Mouse (Mus musculus): ENCODE measurements around the gene Cdk5. TPM values are rescaled to one million over a fixed set of nuclear protein-coding genes. Genes with fewer than 3 reads are reported as not detected.

Gene Cdk5
- polyA plus RNA-seq, 2 experiments = 51.7 to 127 TPM

DNA sequence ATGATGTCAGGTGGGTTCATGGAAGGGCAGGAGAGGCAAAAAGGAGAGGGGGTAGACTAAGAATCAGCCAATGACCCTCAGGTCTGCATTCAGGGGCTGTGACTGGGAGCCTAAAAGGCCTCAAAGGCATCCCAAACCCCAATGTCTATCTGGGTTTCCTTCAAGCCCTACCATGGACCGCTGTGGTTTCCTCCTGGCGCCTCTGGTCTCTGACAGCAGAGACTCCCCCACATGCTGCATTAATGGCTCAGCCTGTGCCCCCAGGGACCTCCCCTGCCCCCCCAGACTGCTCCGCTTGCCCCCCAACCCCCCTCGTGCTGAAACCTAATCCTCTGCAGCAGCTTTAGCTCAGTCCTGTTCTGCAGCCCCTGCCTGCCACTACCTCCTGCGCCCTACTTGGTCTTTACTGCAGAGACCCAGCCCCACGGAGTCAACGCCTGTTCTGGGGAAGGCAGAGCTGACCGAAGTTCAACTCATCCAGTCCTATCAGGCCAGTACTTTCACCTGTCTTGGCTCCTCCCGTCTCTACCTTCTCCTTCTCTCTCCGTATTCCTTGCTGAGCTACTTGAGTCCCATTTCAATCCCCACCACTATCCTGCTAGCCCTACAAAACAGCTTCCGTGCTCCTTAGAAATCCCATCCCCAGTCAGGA is 10.2 kb downstream of the Cdk5 start, which contains the start of gene Asic3:
TSS of gene Asic3 (plus strand) at position 351 of the 652 bp plus-strand sequence.
- no peak for TF ChIP-seq POLR2A (IDR thresholded peaks at IDR 0.05; ENCODE audit: borderline replicate concordance, extremely low read depth, insufficient read depth, insufficient read length)
- Histone ChIP-seq H3K36me3 (ENCODE audit: control insufficient read depth, insufficient read depth, low read length) (peaks cover 6% of the 10 kb centered on the region; the same call in 1 of the 2 replicates), H3K4me1 (ENCODE audit: control insufficient read depth, insufficient read depth, low read length) (peaks cover 12% of the 10 kb centered on the region), H3K27ac (replicated peaks; ENCODE audit: low read depth, low read length) (no peak within 1 kb of the TSS), H3K9me3 (ENCODE audit: control insufficient read depth, low read length) (no peaks in the 10 kb centered on the region), H3K4me3 (replicated peaks; ENCODE audit: low read length) (no peak within 1 kb of the TSS), H3K27me3 (ENCODE audit: control insufficient read depth, insufficient read depth, low read length) (no peaks in the 10 kb centered on the region), H3K9ac (ENCODE audit: low read depth, low read length, severe bottlenecking) (no peak within 1 kb of the TSS), H3K4me2 (replicated peaks; ENCODE audit: low read depth, low read length, severe bottlenecking) (0 out of 2 replicates have a peak within 1 kb of the TSS, but pooled peaks have one; percentile 11)
- 27% methylated on average over 11 of the region's 11 CpGs for WGBS
- ATAC-seq (ENCODE audit: low FRiP score, low read depth) (no peak), DNase-seq (ENCODE audit: low spot score) (no peak)

GRCm38 (mm10) chr5:24412063-24412462 is 11.3 kb downstream of the Cdk5 start:
- H3K4me2 ChIP-seq (replicated peaks; ENCODE audit: low read depth, low read length, severe bottlenecking) = no peak overlapping the region
- 82% methylated on average over 2 of the region's 2 CpGs for WGBS
- no peak for ATAC-seq (ENCODE audit: low FRiP score, low read depth)
- no peak overlapping the region for H3K27ac ChIP-seq (replicated peaks; ENCODE audit: low read depth, low read length)
- peaks cover 11% of the 10 kb centered on the region for H3K36me3 ChIP-seq (ENCODE audit: control insufficient read depth, insufficient read depth, low read length)
- H3K27me3 ChIP-seq (ENCODE audit: control insufficient read depth, insufficient read depth, low read length) = no peaks in the 10 kb centered on the region
- H3K4me3 ChIP-seq (replicated peaks; ENCODE audit: low read length) = no peak overlapping the region
- DNase-seq (ENCODE audit: low spot score) = no peak
- TF ChIP-seq POLR2A (IDR thresholded peaks at IDR 0.05; ENCODE audit: borderline replicate concordance, extremely low read depth, insufficient read depth, insufficient read length) = no peak
- peaks cover 12% of the 10 kb centered on the region for H3K4me1 ChIP-seq (ENCODE audit: control insufficient read depth, insufficient read depth, low read length)
- no peak overlapping the region for H3K9ac ChIP-seq (ENCODE audit: low read depth, low read length, severe bottlenecking)
- no peaks in the 10 kb centered on the region for H3K9me3 ChIP-seq (ENCODE audit: control insufficient read depth, low read length)

GRCm38 (mm10) chr5:24409466-24409865 is 13.9 kb downstream of the Cdk5 start:
- DNase-seq (ENCODE audit: low spot score) (no peak), ATAC-seq (ENCODE audit: low FRiP score, low read depth) (no peak)
- Histone ChIP-seq H3K36me3 (ENCODE audit: control insufficient read depth, insufficient read depth, low read length) (peaks cover 25% of the 10 kb centered on the region), H3K4me1 (ENCODE audit: control insufficient read depth, insufficient read depth, low read length) (peaks cover 12% of the 10 kb centered on the region), H3K9me3 (ENCODE audit: control insufficient read depth, low read length) (no peaks in the 10 kb centered on the region), H3K27ac (replicated peaks; ENCODE audit: low read depth, low read length) (no peak overlapping the region), H3K4me2 (replicated peaks; ENCODE audit: low read depth, low read length, severe bottlenecking) (no peak overlapping the region), H3K4me3 (replicated peaks; ENCODE audit: low read length) (no peak overlapping the region), H3K27me3 (ENCODE audit: control insufficient read depth, insufficient read depth, low read length) (no peaks in the 10 kb centered on the region), H3K9ac (ENCODE audit: low read depth, low read length, severe bottlenecking) (no peak overlapping the region)
- TF ChIP-seq POLR2A (IDR thresholded peaks at IDR 0.05; ENCODE audit: borderline replicate concordance, extremely low read depth, insufficient read depth, insufficient read length) = no peak
- 92% methylated on average over 2 of the region's 2 CpGs for whole genome bisulfite sequencing

DNA sequence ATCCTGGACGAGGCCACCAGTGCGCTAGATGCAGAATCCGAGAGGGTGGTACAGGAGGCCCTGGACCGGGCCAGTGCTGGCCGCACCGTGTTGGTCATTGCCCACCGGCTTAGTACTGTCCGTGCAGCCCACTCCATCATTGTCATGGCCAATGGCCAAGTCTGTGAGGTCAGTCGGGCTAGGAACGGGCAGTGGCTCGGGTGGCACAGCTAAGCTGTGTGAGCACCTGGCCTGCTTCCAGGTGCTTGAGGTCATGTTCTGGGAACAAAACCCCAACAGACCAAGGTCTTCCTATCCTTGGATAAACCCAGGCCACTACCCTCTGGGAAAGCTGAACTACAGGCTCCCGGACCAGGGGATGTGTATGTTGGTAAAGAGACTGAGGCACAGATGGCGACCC is 14.7 kb downstream of the Cdk5 start:
- H3K27me3 ChIP-seq (ENCODE audit: control insufficient read depth, insufficient read depth, low read length) = no peaks in the 10 kb centered on the region
- ATAC-seq (ENCODE audit: low FRiP score, low read depth) = no peak
- no peak overlapping the region for H3K9ac ChIP-seq (ENCODE audit: low read depth, low read length, severe bottlenecking)
- peaks cover 11% of the 10 kb centered on the region for H3K4me1 ChIP-seq (ENCODE audit: control insufficient read depth, insufficient read depth, low read length)
- H3K27ac ChIP-seq (replicated peaks; ENCODE audit: low read depth, low read length) = no peak overlapping the region
- TF ChIP-seq POLR2A (IDR thresholded peaks at IDR 0.05; ENCODE audit: borderline replicate concordance, extremely low read depth, insufficient read depth, insufficient read length) = no peak
- H3K36me3 ChIP-seq (ENCODE audit: control insufficient read depth, insufficient read depth, low read length) = peaks cover 25% of the 10 kb centered on the region
- H3K9me3 ChIP-seq (ENCODE audit: control insufficient read depth, low read length) = no peaks in the 10 kb centered on the region
- DNase-seq (ENCODE audit: low spot score) = no peak
- no peak overlapping the region for H3K4me2 ChIP-seq (replicated peaks; ENCODE audit: low read depth, low read length, severe bottlenecking)
- 91% methylated on average over 13 of the region's 13 CpGs for WGBS
- no peak overlapping the region for H3K4me3 ChIP-seq (replicated peaks; ENCODE audit: low read length)

DNA sequence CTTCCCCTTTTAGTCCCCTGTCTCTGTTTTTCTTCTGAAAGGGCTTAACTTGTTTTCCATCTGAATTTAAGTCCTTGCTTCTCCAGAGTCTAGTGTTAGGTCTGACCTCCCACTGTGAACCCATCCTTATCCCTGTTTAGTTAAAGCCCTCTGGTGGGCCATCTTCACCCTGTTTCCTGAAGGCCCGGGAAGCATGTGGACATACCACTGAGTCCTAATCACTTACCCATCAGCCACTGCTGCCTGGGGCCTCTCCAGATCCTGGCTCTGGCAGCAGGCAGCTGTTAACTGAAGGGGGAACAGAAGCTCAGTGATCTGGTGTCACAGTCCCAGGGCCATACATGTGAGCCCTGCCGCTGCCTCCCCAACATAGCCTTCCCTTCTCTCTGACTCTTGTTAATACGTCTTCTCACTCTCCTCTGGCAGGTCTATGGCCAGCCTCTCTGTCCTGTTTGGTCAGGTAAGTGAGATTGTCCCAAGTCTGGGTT is 17.9 kb downstream of the Cdk5 start:
- 61% methylated on average over 3 of the region's 3 CpGs for WGBS
- H3K27me3 ChIP-seq (ENCODE audit: control insufficient read depth, insufficient read depth, low read length) = no peaks in the 10 kb centered on the region
- H3K4me3 ChIP-seq (replicated peaks; ENCODE audit: low read length) = no peak overlapping the region
- DNase-seq (ENCODE audit: low spot score) (no peak), ATAC-seq (ENCODE audit: low FRiP score, low read depth) (no peak)
- H3K9me3 ChIP-seq (ENCODE audit: control insufficient read depth, low read length) = no peaks in the 10 kb centered on the region
- no peaks in the 10 kb centered on the region for H3K4me1 ChIP-seq (ENCODE audit: control insufficient read depth, insufficient read depth, low read length)
- no peak overlapping the region for H3K27ac ChIP-seq (replicated peaks; ENCODE audit: low read depth, low read length)
- H3K4me2 ChIP-seq (replicated peaks; ENCODE audit: low read depth, low read length, severe bottlenecking) = no peak overlapping the region
- H3K36me3 ChIP-seq (ENCODE audit: control insufficient read depth, insufficient read depth, low read length) = peaks cover 51% of the 10 kb centered on the region
- no peak overlapping the region for H3K9ac ChIP-seq (ENCODE audit: low read depth, low read length, severe bottlenecking)
- no peak for TF ChIP-seq POLR2A (IDR thresholded peaks at IDR 0.05; ENCODE audit: borderline replicate concordance, extremely low read depth, insufficient read depth, insufficient read length)

Data from limb, embryonic 14.5 days (tissue).